Mouse (Mus musculus): Measurements from ENCODE around the gene 3110082J24Rik. TPM values are rescaled to one million over a fixed set of nuclear protein-coding genes. Genes with fewer than 3 reads are reported as not detected.

Gene 3110082J24Rik
- polyA plus RNA-seq, 1 experiment: not detected

DNA sequence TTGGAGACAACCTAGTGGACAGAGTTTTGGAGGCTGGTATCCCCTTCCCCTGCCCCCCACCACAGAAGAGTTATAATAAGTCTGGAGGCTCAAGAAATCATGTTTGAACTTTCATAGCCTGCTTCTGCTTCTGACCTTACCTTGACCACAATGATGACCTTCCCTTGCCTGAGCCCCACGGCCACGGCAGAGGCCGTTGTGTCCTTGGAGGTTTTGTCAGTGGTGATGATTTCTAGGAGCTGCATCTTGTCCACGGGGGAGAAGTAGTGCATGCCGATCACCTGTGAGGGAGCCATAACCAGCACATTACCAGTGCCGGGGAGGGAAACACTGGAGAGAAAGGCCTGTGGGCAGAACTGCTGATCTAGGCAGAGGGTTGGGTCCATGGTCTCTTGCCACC is 16.6 kb upstream of the 3110082J24Rik start:
- Histone ChIP-seq H3K36me3 (ENCODE audit: control insufficient read depth) (peaks cover 99% of the 10 kb centered on the region), H3K27me3 (ENCODE audit: control insufficient read depth) (no peaks in the 10 kb centered on the region), H3K4me3 (replicated peaks) (no peak overlapping the region), H3K4me1 (ENCODE audit: control insufficient read depth) (no peaks in the 10 kb centered on the region), H3K9me3 (ENCODE audit: control insufficient read depth, low read length) (no peaks in the 10 kb centered on the region)
- TF ChIP-seq GATA1 (IDR thresholded peaks at IDR 0.05; ENCODE audit: low read length): no peak
- no peak for TF ChIP-seq TAL1 (IDR thresholded peaks at IDR 0.05; ENCODE audit: low read length)

DNA sequence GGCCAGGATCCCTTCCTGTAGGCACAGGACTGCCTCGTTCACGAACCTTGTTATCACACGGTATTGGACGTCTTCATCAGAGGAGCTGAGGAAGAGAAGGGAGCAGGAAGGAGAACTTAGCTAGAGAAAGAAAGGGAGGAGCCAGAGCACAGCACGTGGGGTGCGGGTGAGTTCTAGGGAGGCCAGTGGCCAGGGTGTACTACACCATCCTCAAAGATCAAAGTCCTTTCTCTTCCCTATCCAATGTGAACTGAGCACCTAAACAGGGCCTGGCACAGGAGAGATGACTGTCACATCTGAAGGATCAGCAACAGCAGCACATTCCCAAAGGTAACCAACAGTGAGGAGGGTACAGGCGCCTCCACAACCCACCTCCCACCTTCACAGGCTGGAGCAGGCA is 14.2 kb upstream of the 3110082J24Rik start:
- Histone ChIP-seq H3K4me1 (ENCODE audit: control insufficient read depth) (no peaks in the 10 kb centered on the region), H3K27me3 (ENCODE audit: control insufficient read depth) (peaks cover 10% of the 10 kb centered on the region), H3K9me3 (ENCODE audit: control insufficient read depth, low read length) (no peaks in the 10 kb centered on the region), H3K4me3 (replicated peaks) (no peak overlapping the region), H3K36me3 (ENCODE audit: control insufficient read depth) (peaks cover 82% of the 10 kb centered on the region)
- no peak for TF ChIP-seq TAL1 (IDR thresholded peaks at IDR 0.05; ENCODE audit: low read length)
- TF ChIP-seq GATA1 (IDR thresholded peaks at IDR 0.05; ENCODE audit: low read length): no peak

DNA sequence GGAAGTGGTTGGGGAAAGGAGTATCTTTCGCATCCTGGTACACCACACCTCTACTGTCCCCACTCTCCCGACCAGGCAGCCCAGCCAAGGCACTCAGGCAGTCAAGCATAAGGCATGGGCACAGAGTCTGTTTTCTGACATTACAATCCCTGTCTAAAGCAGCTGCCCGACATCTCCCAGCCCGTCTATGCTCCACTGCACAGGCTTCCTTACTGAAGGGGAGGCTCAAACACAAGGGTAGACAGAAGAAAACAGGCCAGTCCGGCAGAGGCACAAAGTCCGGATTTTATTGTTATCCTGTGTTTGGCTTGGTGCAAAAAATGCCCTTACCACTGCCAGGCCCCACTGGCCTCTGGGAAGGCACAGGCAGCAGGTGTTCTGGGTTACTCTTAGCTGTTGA is 13.3 kb upstream of the 3110082J24Rik start:
- peaks cover 5% of the 10 kb centered on the region for H3K4me1 ChIP-seq (ENCODE audit: control insufficient read depth)
- H3K36me3 ChIP-seq (ENCODE audit: control insufficient read depth): peaks cover 73% of the 10 kb centered on the region
- no peaks in the 10 kb centered on the region; the same call in 1 of the 2 replicates for H3K9me3 ChIP-seq (ENCODE audit: control insufficient read depth, low read length)
- no peak overlapping the region for H3K4me3 ChIP-seq (replicated peaks)
- H3K27me3 ChIP-seq (ENCODE audit: control insufficient read depth): peaks cover 19% of the 10 kb centered on the region
- no peak for TF ChIP-seq TAL1 (IDR thresholded peaks at IDR 0.05; ENCODE audit: low read length)
- no peak for TF ChIP-seq GATA1 (IDR thresholded peaks at IDR 0.05; ENCODE audit: low read length)

DNA sequence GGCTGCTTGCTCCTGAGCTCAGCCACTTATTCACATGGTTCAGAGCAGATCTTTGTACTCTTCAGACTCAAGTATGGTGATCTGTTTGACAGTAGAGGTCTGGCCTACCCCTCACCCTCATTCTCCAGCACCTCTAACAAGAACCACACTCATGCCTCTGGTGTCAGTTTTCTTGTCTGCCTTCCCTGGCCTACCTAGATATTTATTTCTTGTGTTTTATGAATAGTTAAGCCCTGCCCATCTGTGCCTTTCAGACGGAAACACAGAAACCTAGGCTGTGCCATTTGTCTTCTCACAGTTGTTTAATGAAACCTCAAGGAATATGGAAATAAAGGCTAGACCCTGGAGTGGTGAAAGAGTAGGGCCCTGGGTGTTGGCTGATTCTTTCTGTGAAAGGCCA is 12.1 kb upstream of the 3110082J24Rik start:
- Histone ChIP-seq H3K4me3 (replicated peaks) (no peak overlapping the region), H3K4me1 (ENCODE audit: control insufficient read depth) (peaks cover 8% of the 10 kb centered on the region), H3K36me3 (ENCODE audit: control insufficient read depth) (peaks cover 61% of the 10 kb centered on the region), H3K27me3 (ENCODE audit: control insufficient read depth) (peaks cover 31% of the 10 kb centered on the region), H3K9me3 (ENCODE audit: control insufficient read depth, low read length) (no peaks in the 10 kb centered on the region; the same call in 1 of the 2 replicates)
- TF ChIP-seq TAL1 (IDR thresholded peaks at IDR 0.05; ENCODE audit: low read length) (no peak), GATA1 (IDR thresholded peaks at IDR 0.05; ENCODE audit: low read length) (no peak)

DNA sequence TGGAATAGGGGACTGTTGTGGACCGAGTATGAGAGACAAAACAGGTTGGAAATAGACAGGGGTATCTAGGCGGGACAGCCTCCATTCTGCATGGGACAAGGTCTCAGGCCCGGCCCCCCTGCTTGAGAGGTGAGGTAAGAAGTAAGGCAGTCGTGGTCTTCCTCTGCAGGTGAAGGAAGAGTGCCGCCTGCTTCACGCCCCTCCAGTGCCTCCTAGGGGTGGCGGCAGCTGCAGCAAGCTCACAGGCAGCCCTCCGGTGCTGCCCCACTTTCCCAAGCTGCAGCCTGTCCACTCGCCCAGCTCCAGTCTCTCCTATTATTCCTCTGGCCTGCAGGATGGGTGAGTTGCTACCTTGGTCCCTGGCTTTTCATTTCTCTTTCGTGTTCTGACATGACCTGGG is 9.8 kb upstream of the 3110082J24Rik start:
- H3K4me3 ChIP-seq (replicated peaks): no peak overlapping the region
- H3K36me3 ChIP-seq (ENCODE audit: control insufficient read depth): peaks cover 38% of the 10 kb centered on the region
- no peak for TF ChIP-seq GATA1 (IDR thresholded peaks at IDR 0.05; ENCODE audit: low read length)
- TF ChIP-seq TAL1 (IDR thresholded peaks at IDR 0.05; ENCODE audit: low read length): no peak
- peaks cover 8% of the 10 kb centered on the region for H3K4me1 ChIP-seq (ENCODE audit: control insufficient read depth)
- no peaks in the 10 kb centered on the region; the same call in 1 of the 2 replicates for H3K9me3 ChIP-seq (ENCODE audit: control insufficient read depth, low read length)
- peaks cover 54% of the 10 kb centered on the region for H3K27me3 ChIP-seq (ENCODE audit: control insufficient read depth)

DNA sequence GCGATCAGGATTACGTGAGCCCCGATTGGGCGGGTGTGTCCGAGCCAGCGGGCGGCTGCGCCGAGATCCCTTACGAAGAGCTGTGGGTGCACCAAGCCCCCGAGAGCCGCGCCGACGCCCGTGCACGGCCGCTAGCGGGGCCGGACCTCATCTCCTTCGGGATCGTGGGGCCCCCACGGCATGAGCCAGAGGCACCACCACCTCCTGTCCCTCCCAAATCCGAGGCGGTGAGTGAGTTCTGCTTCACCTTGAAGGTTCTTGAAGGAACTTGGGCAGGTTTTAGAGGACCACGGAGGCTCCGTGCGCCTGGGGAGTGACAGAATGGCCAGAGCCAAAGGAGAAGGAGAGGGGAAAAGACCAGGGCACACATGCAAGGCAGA is 8.9 kb upstream of the 3110082J24Rik start:
- Histone ChIP-seq H3K4me1 (ENCODE audit: control insufficient read depth) (peaks cover 8% of the 10 kb centered on the region), H3K9me3 (ENCODE audit: control insufficient read depth, low read length) (no peaks in the 10 kb centered on the region; the same call in 1 of the 2 replicates), H3K27me3 (ENCODE audit: control insufficient read depth) (peaks cover 63% of the 10 kb centered on the region), H3K4me3 (replicated peaks) (peak overlapping the region; percentile 40), H3K36me3 (ENCODE audit: control insufficient read depth) (peaks cover 29% of the 10 kb centered on the region)
- TF ChIP-seq GATA1 (IDR thresholded peaks at IDR 0.05; ENCODE audit: low read length) (no peak), TAL1 (IDR thresholded peaks at IDR 0.05; ENCODE audit: low read length) (no peak)

DNA sequence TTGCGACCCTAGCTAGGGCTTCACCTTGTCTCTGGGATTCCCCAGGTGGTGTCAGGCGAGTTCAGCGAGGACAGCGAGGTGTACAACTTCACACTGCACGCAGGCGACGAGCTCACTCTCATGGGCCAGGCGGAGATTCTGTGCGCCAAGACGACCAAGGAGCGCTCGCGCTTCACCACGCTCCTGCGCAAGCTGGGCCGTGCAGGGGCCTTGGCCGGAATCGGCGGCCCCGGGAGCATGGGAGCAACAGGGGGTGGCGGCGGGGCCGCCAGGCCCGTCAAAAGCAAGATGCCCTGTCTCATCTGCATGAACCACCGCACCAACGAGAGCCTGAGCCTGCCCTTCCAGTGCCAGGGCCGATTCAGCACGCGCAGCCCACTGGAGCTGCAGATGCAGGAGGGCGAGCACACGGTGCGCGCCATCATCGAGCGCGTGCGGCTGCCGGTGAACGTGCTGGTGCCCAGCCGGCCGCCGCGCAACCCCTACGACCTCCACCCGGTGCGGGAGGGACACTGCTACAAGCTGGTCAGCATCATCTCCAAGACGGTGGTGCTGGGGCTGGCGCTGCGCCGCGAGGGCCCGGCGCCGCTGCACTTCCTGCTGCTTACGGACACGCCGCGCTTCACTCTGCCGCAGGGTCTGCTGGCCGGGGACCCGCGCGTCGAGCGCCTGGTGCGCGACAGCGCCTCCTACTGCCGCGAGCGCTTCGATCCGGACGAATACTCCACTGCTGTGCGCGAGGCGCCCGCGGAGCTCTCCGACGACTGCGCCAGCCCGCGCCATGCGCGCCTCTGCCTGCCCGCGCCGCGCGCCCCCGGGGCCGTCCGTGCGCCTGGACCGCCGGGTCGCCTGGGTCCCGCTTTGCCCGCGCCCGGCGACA is 8.2 kb upstream of the 3110082J24Rik start:
- H3K27me3 ChIP-seq (ENCODE audit: control insufficient read depth): peaks cover 69% of the 10 kb centered on the region
- H3K9me3 ChIP-seq (ENCODE audit: control insufficient read depth, low read length): no peaks in the 10 kb centered on the region; the same call in 1 of the 2 replicates
- TF ChIP-seq TAL1 (IDR thresholded peaks at IDR 0.05; ENCODE audit: low read length) (no peak), GATA1 (IDR thresholded peaks at IDR 0.05; ENCODE audit: low read length) (no peak)
- H3K4me3 ChIP-seq (replicated peaks): peak overlapping the region; percentile 40
- H3K4me1 ChIP-seq (ENCODE audit: control insufficient read depth): peaks cover 8% of the 10 kb centered on the region
- H3K36me3 ChIP-seq (ENCODE audit: control insufficient read depth): peaks cover 22% of the 10 kb centered on the region

DNA sequence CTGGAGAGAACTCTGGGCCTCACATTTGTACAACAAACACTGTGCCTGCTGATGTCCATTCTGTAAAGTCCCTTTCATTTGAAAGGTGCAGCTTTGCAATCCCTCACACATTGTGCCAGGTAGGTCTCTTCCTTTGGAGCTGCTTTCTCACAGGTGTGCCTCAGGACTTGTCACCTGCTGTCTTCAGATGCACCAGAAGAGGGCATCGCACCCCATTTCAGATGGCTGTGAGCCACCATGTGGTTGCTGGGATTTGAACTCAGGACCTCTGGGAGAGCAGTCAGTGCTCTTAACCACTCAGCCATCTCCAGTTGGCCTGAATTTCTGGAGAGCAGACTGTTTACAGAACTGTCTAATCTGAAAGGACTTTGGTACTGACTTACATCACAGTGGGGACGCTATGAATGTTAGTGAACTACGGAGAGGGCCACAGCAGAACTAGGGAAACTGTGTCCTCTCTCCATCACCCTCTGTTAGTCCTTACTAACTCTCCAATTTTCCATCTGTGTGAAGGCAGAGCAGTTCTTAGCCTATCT is 6.7 kb upstream of the 3110082J24Rik start:
- peaks cover 81% of the 10 kb centered on the region for H3K27me3 ChIP-seq (ENCODE audit: control insufficient read depth)
- H3K4me3 ChIP-seq (replicated peaks): no peak overlapping the region
- H3K4me1 ChIP-seq (ENCODE audit: control insufficient read depth): peaks cover 8% of the 10 kb centered on the region
- no peaks in the 10 kb centered on the region; the same call in 1 of the 2 replicates for H3K9me3 ChIP-seq (ENCODE audit: control insufficient read depth, low read length)
- peaks cover 7% of the 10 kb centered on the region for H3K36me3 ChIP-seq (ENCODE audit: control insufficient read depth)
- TF ChIP-seq GATA1 (IDR thresholded peaks at IDR 0.05; ENCODE audit: low read length): no peak
- TF ChIP-seq TAL1 (IDR thresholded peaks at IDR 0.05; ENCODE audit: low read length): no peak

DNA sequence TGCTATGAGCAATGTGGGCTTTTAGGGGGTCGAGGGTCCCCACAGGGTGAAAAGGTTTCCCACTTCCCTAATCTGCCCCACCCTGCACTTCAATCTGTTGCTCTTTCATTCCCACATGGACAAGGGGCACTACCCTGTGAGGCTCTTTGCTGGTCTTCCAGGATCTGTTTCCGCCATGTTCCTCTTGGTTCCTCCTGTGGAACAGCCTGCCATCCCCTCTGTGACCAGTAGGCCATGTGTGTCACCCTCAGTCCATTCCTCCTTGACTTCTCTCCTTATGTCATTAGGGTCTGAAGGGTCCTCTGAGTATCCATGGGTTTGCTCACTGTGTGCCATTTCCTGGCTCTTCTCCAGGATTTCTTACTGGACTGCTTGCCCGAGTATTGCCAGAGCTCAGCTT is 5.9 kb upstream of the 3110082J24Rik start:
- no peaks in the 10 kb centered on the region; the same call in 1 of the 2 replicates for H3K9me3 ChIP-seq (ENCODE audit: control insufficient read depth, low read length)
- peaks cover 2% of the 10 kb centered on the region for H3K36me3 ChIP-seq (ENCODE audit: control insufficient read depth)
- TF ChIP-seq TAL1 (IDR thresholded peaks at IDR 0.05; ENCODE audit: low read length) (no peak), GATA1 (IDR thresholded peaks at IDR 0.05; ENCODE audit: low read length) (no peak)
- peaks cover 90% of the 10 kb centered on the region for H3K27me3 ChIP-seq (ENCODE audit: control insufficient read depth)
- H3K4me1 ChIP-seq (ENCODE audit: control insufficient read depth): peaks cover 8% of the 10 kb centered on the region
- no peak overlapping the region for H3K4me3 ChIP-seq (replicated peaks)

Data from erythroblast, embryonic 14.5 days (primary cell).